Mouse (Mus musculus) adrenal gland, adult (tissue): Measurements from ENCODE around the gene Ift172.
"Not testable (repeated sequence)": the region's sequence is repeated elsewhere in the genome, so short reads cannot be mapped to it uniquely, and the experiment has no call there.

Experiments
- DNase-seq, 2 experiments: peaks; one replicate each; pipeline ENCODE4 v3.0.0; 2022 to 2023; ENCODE audit warnings: low spot score in 1 of 2; ENCODE audit not compliant: inconsistent age in 2 of 2

Ift172 gene

GRCm38 (mm10) chr5:31219070-31219469, 71.8 kb downstream of the Ift172 start:
- DNase-seq = no peak

DNA sequence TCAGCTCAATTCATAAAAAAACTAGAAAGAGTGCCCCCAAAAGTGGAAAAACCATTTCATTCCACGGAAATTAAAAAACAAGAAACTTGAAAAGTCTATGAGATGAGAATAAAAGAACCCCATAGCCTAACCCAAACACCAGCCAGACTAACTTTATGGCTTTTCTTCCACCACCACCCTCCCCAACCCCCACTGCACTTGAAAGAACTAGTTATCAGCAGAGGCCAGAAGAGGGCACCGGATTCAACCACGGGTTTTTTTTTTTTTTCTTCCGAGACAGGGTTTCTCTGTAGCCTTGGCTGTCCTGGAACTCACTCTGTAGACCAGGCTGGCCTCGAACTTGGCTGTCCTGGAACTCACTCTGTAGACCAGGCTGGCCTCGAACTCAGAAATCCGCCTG, 72.6 kb downstream of the Ift172 start:
- peak in 1 of 2 experiments; percentile 42 for DNase-seq

- not testable (repeated sequence) for DNase-seq
Measured at GRCm38 (mm10) chr5:31216554-31216953, 74.4 kb downstream of the Ift172 start.

GRCm38 (mm10) chr5:31204421-31204820, 86.5 kb downstream of the Ift172 start:
- peak in 1 of 2 experiments; percentile 53 for DNase-seq

GRCm38 (mm10) chr5:31203866-31204265, 87.0 kb downstream of the Ift172 start:
- peak in 1 of 2 experiments; percentile 74 for DNase-seq
